Mouse (Mus musculus) midbrain, embryonic 13.5 days (tissue): ENCODE measurements around the gene Hnrnpul2. TPM values are rescaled to one million over a fixed set of nuclear protein-coding genes. Genes with fewer than 3 reads are reported as not detected.

Experiments used
- ATAC-seq: fragments of 200-750 bp; cut with Nextera tagmentation; 2 replicates; pipeline ENCODE4 v1.8.0; 2017; ENCODE audit warnings: mild to moderate bottlenecking, moderate TSS enrichment, moderate library complexity
- H3K27ac ChIP-seq: fragments of 300-500 bp; sonication (generic); 2 replicates; pipeline ENCODE4 v1.5.1; 2015; ENCODE audit warnings: inconsistent platforms, mild to moderate bottlenecking, moderate library complexity
- H3K27me3 ChIP-seq: fragments of 300-500 bp; sonication (generic); 2 replicates; pipeline ENCODE4 v1.6.1; 2015; ENCODE audit warnings: mild to moderate bottlenecking, inconsistent platforms
- H3K36me3 ChIP-seq: fragments of 300-500 bp; sonication (generic); 2 replicates; pipeline ENCODE4 v1.6.1; 2015; ENCODE audit warnings: mild to moderate bottlenecking, inconsistent platforms
- H3K4me1 ChIP-seq: fragments of 300-500 bp; sonication (generic); replicated peaks from 2 replicates; pipeline ENCODE4 v1.6.1; 2015; ENCODE audit warnings: inconsistent platforms
- H3K4me2 ChIP-seq: fragments of 300-500 bp; sonication (generic); replicated peaks from 2 replicates; pipeline ENCODE4 v1.6.1; 2015; ENCODE audit warnings: moderate library complexity, mild to moderate bottlenecking, inconsistent platforms
- H3K4me3 ChIP-seq: fragments of 300-500 bp; sonication (generic); replicated peaks from 2 replicates; pipeline ENCODE4 v1.5.1; 2015; ENCODE audit warnings: mild to moderate bottlenecking, inconsistent platforms
- H3K9ac ChIP-seq: fragments of 300-500 bp; sonication (generic); replicated peaks from 2 replicates; pipeline ENCODE4 v1.6.1; 2015; ENCODE audit warnings: mild to moderate bottlenecking, inconsistent platforms
- H3K9me3 ChIP-seq: fragments of 300-500 bp; sonication (generic); 2 replicates; pipeline ENCODE4 v1.6.1; 2016; ENCODE audit warnings: mild to moderate bottlenecking, inconsistent platforms
- WGBS: fragments of 180-500 bp; shearing (Covaris S2); methylation state at CpG from one replicate; pipeline ENCODE4 v1.1.7; 2015; 5-methylcytosine and 5-hydroxymethylcytosine counted together
- polyA plus RNA-seq: library from polyadenylated mRNA; unstranded; fragments of >200 nt; fragmentation: Nextera tagmentation; extraction: Ambion mirVana; gene quantifications from 2 replicates; pipeline ENCODE4 v1.2.1, GENCODE M21; 2015

Hnrnpul2 gene
- 6.1 and 6.4 TPM in 2 replicates for polyA plus RNA-seq

GRCm38 (mm10) chr19:8819596-8820423 lies at the start of gene Hnrnpul2:
Gene Hnrnpul2, plus strand, starts transcription at chr19:8820010.
- H3K9me3 ChIP-seq: no peaks in the 10 kb centered on the region
- H3K4me3 ChIP-seq: peak within 1 kb of the TSS; percentile 81
- peak within 1 kb of the TSS; percentile 98 for H3K4me2 ChIP-seq
- H3K27me3 ChIP-seq: no peaks in the 10 kb centered on the region
- H3K4me1 ChIP-seq: peaks cover 62% of the 10 kb centered on the region
- H3K27ac ChIP-seq: peak within 1 kb of the TSS; percentile 96
- H3K9ac ChIP-seq: peak within 1 kb of the TSS; percentile 93
- H3K36me3 ChIP-seq: peaks cover 32% of the 10 kb centered on the region
- under 1% methylated on average over 82 of the region's 83 CpGs for WGBS
- ATAC-seq: peak; percentile 97

GRCm38 (mm10) chr19:8770567-8771270 lies 49.1 kb upstream of the Hnrnpul2 start, which contains the start of gene Tmem223:
Gene Tmem223, plus strand, starts transcription at chr19:8770996.
- Histone ChIP-seq H3K27ac (peak within 1 kb of the TSS; percentile 91), H3K36me3 (peaks cover 61% of the 10 kb centered on the region), H3K4me3 (peak within 1 kb of the TSS; percentile 82), H3K27me3 (no peaks in the 10 kb centered on the region), H3K9me3 (no peaks in the 10 kb centered on the region), H3K9ac (peak within 1 kb of the TSS; percentile 96), H3K4me2 (peak within 1 kb of the TSS; percentile 100), H3K4me1 (peaks cover 41% of the 10 kb centered on the region)
- WGBS: 21% methylated on average over 29 of the region's 29 CpGs
- ATAC-seq: peak; percentile 73

- Histone ChIP-seq H3K9ac (no peak overlapping the region), H3K27me3 (no peaks in the 10 kb centered on the region), H3K4me1 (peaks cover 42% of the 10 kb centered on the region), H3K9me3 (no peaks in the 10 kb centered on the region), H3K27ac (0 out of 2 replicates have a peak overlapping the region, but pooled peaks have one; percentile 5), H3K4me2 (peak overlapping the region; percentile 100), H3K4me3 (peak overlapping the region; percentile 70), H3K36me3 (peaks cover 40% of the 10 kb centered on the region)
- 89% methylated on average over 5 of the region's 5 CpGs for WGBS
- ATAC-seq: no peak
These were observed 46.8 kb upstream of the Hnrnpul2 start for GRCm38 (mm10) chr19:8772996-8773395.

- Histone ChIP-seq H3K36me3 (peaks cover 40% of the 10 kb centered on the region), H3K4me3 (peak overlapping the region; percentile 70), H3K9ac (peak overlapping the region; percentile 95; the same call in 1 of the 2 replicates), H3K27ac (peak overlapping the region; percentile 99; the same call in 1 of the 2 replicates), H3K27me3 (no peaks in the 10 kb centered on the region), H3K4me2 (peak overlapping the region; percentile 100), H3K4me1 (peaks cover 42% of the 10 kb centered on the region), H3K9me3 (no peaks in the 10 kb centered on the region)
- 55% methylated on average over 6 of the region's 6 CpGs for WGBS
- no peak for ATAC-seq
These were observed 46.4 kb upstream of the Hnrnpul2 start for GRCm38 (mm10) chr19:8773409-8773808.

- ATAC-seq: peak; percentile 94
- H3K27ac ChIP-seq: peak within 1 kb of the TSS; percentile 99
- H3K27me3 ChIP-seq: no peaks in the 10 kb centered on the region
- peak within 1 kb of the TSS; percentile 70 for H3K4me3 ChIP-seq
- peaks cover 37% of the 10 kb centered on the region for H3K36me3 ChIP-seq
- H3K4me2 ChIP-seq: peak within 1 kb of the TSS; percentile 100
- under 1% methylated on average over 68 of the region's 68 CpGs for WGBS
- peak within 1 kb of the TSS; percentile 95 for H3K9ac ChIP-seq
- no peaks in the 10 kb centered on the region for H3K9me3 ChIP-seq
- peaks cover 42% of the 10 kb centered on the region for H3K4me1 ChIP-seq
These were observed 45.5 kb upstream of the Hnrnpul2 start, which contains the start of gene Tmem179b for GRCm38 (mm10) chr19:8774086-8774835. Gene Tmem179b, minus strand, starts transcription at chr19:8774467.

- peak overlapping the region; percentile 100 for H3K4me2 ChIP-seq
- H3K4me1 ChIP-seq: peaks cover 42% of the 10 kb centered on the region
- WGBS: 5% methylated on average over 20 of the region's 20 CpGs
- peak overlapping the region; percentile 95 for H3K9ac ChIP-seq
- peaks cover 34% of the 10 kb centered on the region for H3K36me3 ChIP-seq
- no peaks in the 10 kb centered on the region for H3K27me3 ChIP-seq
- H3K27ac ChIP-seq: peak overlapping the region; percentile 99
- ATAC-seq: no peak
- peak overlapping the region; percentile 70 for H3K4me3 ChIP-seq
- no peaks in the 10 kb centered on the region for H3K9me3 ChIP-seq
These were observed 44.8 kb upstream of the Hnrnpul2 start for GRCm38 (mm10) chr19:8774951-8775421.

GRCm38 (mm10) chr19:8786008-8786781 lies 33.6 kb upstream of the Hnrnpul2 start, which contains the start of gene Taf6l:
Gene Taf6l, minus strand, starts transcription at chr19:8786417.
- H3K4me2 ChIP-seq: peak within 1 kb of the TSS; percentile 59
- H3K4me1 ChIP-seq: peaks cover 34% of the 10 kb centered on the region
- peaks cover 34% of the 10 kb centered on the region for H3K36me3 ChIP-seq
- peak within 1 kb of the TSS; percentile 74 for H3K27ac ChIP-seq
- 1% methylated on average over 31 of the region's 32 CpGs for WGBS
- no peaks in the 10 kb centered on the region for H3K27me3 ChIP-seq
- peak; percentile 100 for ATAC-seq
- peak within 1 kb of the TSS; percentile 73 for H3K4me3 ChIP-seq
- peak within 1 kb of the TSS; percentile 72 for H3K9ac ChIP-seq
- H3K9me3 ChIP-seq: no peaks in the 10 kb centered on the region

GRCm38 (mm10) chr19:8788521-8788920 lies 31.3 kb upstream of the Hnrnpul2 start:
- Histone ChIP-seq H3K9ac (peak overlapping the region; percentile 36; the same call in 1 of the 2 replicates), H3K9me3 (peaks cover 3% of the 10 kb centered on the region; the same call in 1 of the 2 replicates), H3K4me3 (no peak overlapping the region), H3K27me3 (no peaks in the 10 kb centered on the region), H3K4me2 (no peak overlapping the region), H3K4me1 (peaks cover 34% of the 10 kb centered on the region), H3K36me3 (peaks cover 24% of the 10 kb centered on the region), H3K27ac (peak overlapping the region; percentile 78)
- 19% methylated on average over 3 of the region's 3 CpGs for WGBS
- no peak for ATAC-seq

GRCm38 (mm10) chr19:8789171-8789570 lies 30.6 kb upstream of the Hnrnpul2 start:
- H3K9ac ChIP-seq: peak overlapping the region; percentile 36; the same call in 1 of the 2 replicates
- H3K36me3 ChIP-seq: peaks cover 26% of the 10 kb centered on the region
- peak overlapping the region; percentile 78 for H3K27ac ChIP-seq
- no peak overlapping the region; the same call in 1 of the 2 replicates for H3K4me2 ChIP-seq
- no peaks in the 10 kb centered on the region for H3K27me3 ChIP-seq
- 20% methylated on average over 1 of the region's 1 CpGs for WGBS
- peaks cover 3% of the 10 kb centered on the region; the same call in 1 of the 2 replicates for H3K9me3 ChIP-seq
- ATAC-seq: no peak
- H3K4me3 ChIP-seq: no peak overlapping the region
- H3K4me1 ChIP-seq: peaks cover 34% of the 10 kb centered on the region

GRCm38 (mm10) chr19:8790171-8790570 lies 29.6 kb upstream of the Hnrnpul2 start:
- no peak for ATAC-seq
- H3K9me3 ChIP-seq: peaks cover 3% of the 10 kb centered on the region; the same call in 1 of the 2 replicates
- 84% methylated on average over 7 of the region's 7 CpGs for WGBS
- no peak overlapping the region; the same call in 1 of the 2 replicates for H3K27ac ChIP-seq
- H3K4me2 ChIP-seq: no peak overlapping the region
- H3K4me1 ChIP-seq: peaks cover 30% of the 10 kb centered on the region
- peaks cover 35% of the 10 kb centered on the region for H3K36me3 ChIP-seq
- H3K4me3 ChIP-seq: no peak overlapping the region
- H3K27me3 ChIP-seq: no peaks in the 10 kb centered on the region
- 0 out of 2 replicates have a peak overlapping the region, but pooled peaks have one; percentile 3 for H3K9ac ChIP-seq
